Mouse (Mus musculus) forebrain, embryonic 11.5 days (tissue): ENCODE measurements around the gene Sync. TPM values are rescaled to one million over a fixed set of nuclear protein-coding genes. Genes with fewer than 3 reads are reported as not detected.

Source experiments
- ATAC-seq: fragments of 200-750 bp; cut with Nextera tagmentation; replicated peaks from 2 replicates; pipeline ENCODE4 v1.8.0; 2017; ENCODE audit warnings: moderate TSS enrichment; ENCODE audit not compliant: low FRiP score
- DNase-seq: peaks from one replicate; pipeline ENCODE4 v3.0.0-alpha.2; 2017; ENCODE audit warnings: low spot score
- H3K27ac ChIP-seq: fragments of 300-500 bp; sonication (generic); 2 replicates; pipeline ENCODE4 v1.5.1; 2014; ENCODE audit warnings: low read depth, low read length
- H3K27me3 ChIP-seq: fragments of 300-500 bp; sonication (generic); 2 replicates; pipeline ENCODE4 v1.6.1; 2014; ENCODE audit warnings: mild to moderate bottlenecking, low read length, mixed read lengths; ENCODE audit not compliant: control insufficient read depth, insufficient read depth
- H3K36me3 ChIP-seq: fragments of 300-500 bp; sonication (generic); 2 replicates; pipeline ENCODE4 v1.6.1; 2014; ENCODE audit warnings: mild to moderate bottlenecking, low read length, moderate library complexity, mixed read lengths; ENCODE audit not compliant: control insufficient read depth, insufficient read depth
- H3K4me1 ChIP-seq: fragments of 300-500 bp; sonication (generic); replicated peaks from 2 replicates; pipeline ENCODE4 v1.6.1; 2014; ENCODE audit warnings: low read length, mixed read lengths; ENCODE audit not compliant: control insufficient read depth, insufficient read depth
- H3K4me2 ChIP-seq: fragments of 300-500 bp; sonication (generic); 2 replicates; pipeline ENCODE4 v1.6.1; 2014; ENCODE audit warnings: low read depth, mild to moderate bottlenecking, low read length, moderate library complexity, mixed read lengths; ENCODE audit not compliant: severe bottlenecking
- H3K4me3 ChIP-seq: fragments of 300-500 bp; sonication (generic); 2 replicates; pipeline ENCODE4 v1.5.1; 2014; ENCODE audit warnings: low read depth, low read length
- H3K9ac ChIP-seq: fragments of 300-500 bp; sonication (generic); 2 replicates; pipeline ENCODE4 v1.6.1; 2014; ENCODE audit warnings: low read length
- H3K9me3 ChIP-seq: fragments of 300-500 bp; sonication (generic); 2 replicates; pipeline ENCODE4 v1.6.1; 2016; ENCODE audit warnings: low read length, mixed read lengths; ENCODE audit not compliant: control insufficient read depth
- WGBS: fragments of 180-500 bp; shearing (Covaris S2); extraction: QIAGEN DNeasy Blood & Tissue Kit; methylation state at CpG from one replicate; pipeline ENCODE4 v1.1.7; 2014; 5-methylcytosine and 5-hydroxymethylcytosine counted together
- polyA plus RNA-seq: library from polyadenylated mRNA; unstranded; fragments of >200 nt; fragmentation: Nextera tagmentation; extraction: Ambion mirVana; gene quantifications from 2 replicates; pipeline ENCODE4 v1.2.1, GENCODE M21; 2014

Sync gene
- polyA plus RNA-seq, 1 experiment from 2014 or later: 0.57 TPM

DNA sequence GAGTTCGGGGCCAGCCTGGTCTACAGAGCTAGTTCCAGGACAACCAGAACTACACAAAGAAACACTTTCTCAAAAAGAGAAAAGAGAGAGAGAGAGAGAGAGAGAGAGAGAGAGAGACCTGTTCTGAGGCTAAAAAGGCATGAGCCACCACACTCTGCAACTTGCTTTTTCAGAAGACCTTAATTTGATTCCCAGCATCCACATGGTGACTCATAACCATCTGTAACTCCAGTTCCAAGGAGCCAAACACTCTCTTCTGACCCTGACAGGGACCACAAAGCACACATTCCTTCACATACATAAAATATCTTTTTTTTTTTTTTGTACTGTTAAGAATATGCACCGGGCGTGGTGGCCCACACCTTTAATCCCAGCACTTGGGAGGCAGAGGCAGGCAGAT is 32.8 kb upstream of the Sync start:
- WGBS: 91% methylated on average over 3 of the region's 3 CpGs
- peaks cover 20% of the 10 kb centered on the region for H3K4me1 ChIP-seq

DNA sequence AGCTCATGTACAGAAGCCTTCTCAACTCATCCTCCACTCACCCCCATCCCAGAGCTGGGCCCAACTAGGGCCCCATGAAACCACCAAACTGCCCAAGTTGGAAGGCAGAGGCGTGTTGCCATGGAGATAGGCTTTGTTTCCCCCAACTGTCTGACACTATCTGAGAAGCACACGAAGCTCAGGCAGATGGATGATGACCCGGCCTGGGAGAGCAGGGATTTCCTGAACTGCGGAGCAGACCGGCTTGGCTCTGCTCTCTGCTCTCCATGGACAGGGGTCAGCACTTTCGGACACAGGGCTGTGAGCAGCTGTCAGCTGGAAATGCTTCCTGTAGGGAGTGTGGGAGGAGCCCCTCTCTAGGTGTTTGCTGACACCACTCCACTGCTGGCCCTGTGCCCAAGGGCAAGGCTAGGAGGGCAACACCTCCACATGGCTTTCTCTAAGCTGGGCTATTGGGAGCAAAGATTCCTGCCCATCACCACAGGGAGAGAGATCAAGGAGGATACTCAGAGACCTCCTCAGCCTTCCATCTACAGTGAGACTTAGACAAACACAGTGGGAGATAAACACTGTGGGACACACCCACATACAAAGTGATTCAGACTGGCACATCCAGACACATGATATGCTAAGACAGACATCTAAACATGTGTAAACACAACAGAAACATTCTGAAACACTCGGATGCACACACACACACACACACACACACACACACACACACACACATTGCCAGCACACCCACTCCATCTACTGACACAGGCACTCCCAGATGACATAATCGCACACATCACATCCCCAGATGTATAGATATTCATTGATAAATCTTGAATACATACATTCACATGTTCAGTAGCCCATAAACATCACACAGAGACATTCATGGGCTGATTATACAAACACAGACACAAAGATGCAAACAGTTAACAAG is 30.7 kb upstream of the Sync start:
- H3K4me2 ChIP-seq: no peak overlapping the region
- peaks cover 10% of the 10 kb centered on the region; the same call in 1 of the 2 replicates for H3K4me1 ChIP-seq
- DNase-seq: no peak
- no peak overlapping the region for H3K9ac ChIP-seq
- no peaks in the 10 kb centered on the region for H3K27me3 ChIP-seq
- ATAC-seq: 0 out of 2 replicates have a peak, but pooled peaks have one; percentile 27
- H3K36me3 ChIP-seq: no peaks in the 10 kb centered on the region
- H3K9me3 ChIP-seq: no peaks in the 10 kb centered on the region
- H3K4me3 ChIP-seq: no peak overlapping the region
- 32% methylated on average over 8 of the region's 8 CpGs for WGBS
- no peak overlapping the region for H3K27ac ChIP-seq

More for the DNA sequence above, 32.8 kb upstream of the Sync start:
- Histone ChIP-seq H3K4me3 (no peak overlapping the region), H3K9ac (no peak overlapping the region), H3K27me3 (peaks cover 2% of the 10 kb centered on the region), H3K9me3 (no peaks in the 10 kb centered on the region), H3K36me3 (no peaks in the 10 kb centered on the region), H3K27ac (no peak overlapping the region), H3K4me2 (no peak overlapping the region)
- no peak for ATAC-seq
- no peak for DNase-seq

DNA sequence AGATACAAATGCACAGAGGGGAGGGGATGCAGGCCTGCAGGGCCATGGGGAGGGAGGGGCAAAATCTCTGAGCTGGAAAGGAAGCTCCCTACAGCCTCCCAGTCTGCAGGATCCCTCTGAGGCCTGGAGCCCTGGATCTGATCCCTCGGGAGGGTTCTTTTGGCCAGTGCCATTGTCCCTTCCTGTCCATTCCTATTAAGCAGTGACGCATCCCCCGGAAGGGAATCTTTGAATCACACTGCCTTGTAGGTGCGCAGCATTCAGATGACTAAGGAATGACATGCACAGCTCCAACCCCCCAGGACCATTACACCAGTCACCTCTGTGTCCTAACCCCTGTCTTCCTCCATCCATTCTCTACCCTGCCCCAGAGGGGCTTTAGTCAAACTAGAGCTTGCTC is 28.3 kb upstream of the Sync start:
- H3K36me3 ChIP-seq: no peaks in the 10 kb centered on the region
- no peaks in the 10 kb centered on the region for H3K9me3 ChIP-seq
- no peak overlapping the region for H3K4me2 ChIP-seq
- DNase-seq: no peak
- no peak overlapping the region for H3K9ac ChIP-seq
- H3K27ac ChIP-seq: no peak overlapping the region
- peaks cover 8% of the 10 kb centered on the region; the same call in 1 of the 2 replicates for H3K4me1 ChIP-seq
- H3K27me3 ChIP-seq: no peaks in the 10 kb centered on the region
- WGBS: 58% methylated on average over 4 of the region's 4 CpGs
- ATAC-seq: no peak
- H3K4me3 ChIP-seq: no peak overlapping the region

DNA sequence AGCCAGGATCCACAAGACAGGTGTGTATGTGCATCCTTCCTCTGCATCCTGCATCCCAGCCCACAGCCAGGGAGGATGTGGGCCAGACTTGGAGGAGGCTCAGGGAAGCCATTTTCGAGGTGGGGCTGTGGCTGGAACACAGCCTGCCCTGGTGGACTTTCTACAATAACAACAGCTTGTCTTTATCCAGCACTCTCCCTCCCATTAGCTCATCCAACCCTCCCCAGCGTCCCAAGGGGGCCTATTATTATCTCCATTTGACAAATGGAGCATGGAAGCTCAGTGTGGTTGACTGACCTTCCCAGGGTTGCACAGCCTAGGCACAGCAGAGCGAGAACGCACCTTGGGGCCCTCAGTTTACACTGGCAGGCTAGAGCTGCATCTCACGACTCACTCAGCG is 26.7 kb upstream of the Sync start:
- ATAC-seq: no peak
- H3K9me3 ChIP-seq: no peaks in the 10 kb centered on the region
- peaks cover 8% of the 10 kb centered on the region; the same call in 1 of the 2 replicates for H3K4me1 ChIP-seq
- no peaks in the 10 kb centered on the region for H3K36me3 ChIP-seq
- no peak overlapping the region for H3K4me2 ChIP-seq
- H3K9ac ChIP-seq: no peak overlapping the region
- no peak overlapping the region for H3K4me3 ChIP-seq
- DNase-seq: no peak
- no peaks in the 10 kb centered on the region for H3K27me3 ChIP-seq
- WGBS: 13% methylated on average over 6 of the region's 6 CpGs
- no peak overlapping the region for H3K27ac ChIP-seq

DNA sequence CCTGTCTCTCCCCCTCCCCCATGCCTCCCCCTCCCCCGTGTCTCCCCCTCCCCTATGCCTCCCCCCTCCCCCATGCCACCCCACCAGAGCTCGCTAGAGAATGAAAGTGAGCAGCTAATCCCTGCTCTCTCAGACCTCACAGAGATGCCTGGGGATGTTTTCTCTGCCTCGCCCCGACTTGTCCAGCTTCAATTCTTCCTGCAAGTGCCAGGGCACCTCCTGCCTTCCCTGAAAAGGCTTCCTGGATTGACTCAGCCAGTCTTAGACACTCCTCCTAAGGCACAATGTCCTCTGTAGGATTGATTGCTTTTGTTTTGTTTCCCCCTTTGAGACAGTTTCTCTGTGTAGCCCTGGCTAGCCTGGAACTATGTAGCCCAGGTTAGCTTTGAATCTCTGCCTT is 26.2 kb upstream of the Sync start, which contains the start of gene C77080:
TSS of gene C77080 (minus strand) at position 209 of the 400 bp plus-strand sequence.
- H3K4me1 ChIP-seq: peaks cover 8% of the 10 kb centered on the region; the same call in 1 of the 2 replicates
- H3K27ac ChIP-seq: no peak within 1 kb of the TSS
- ATAC-seq (no peak), DNase-seq (no peak)
- no peaks in the 10 kb centered on the region for H3K9me3 ChIP-seq
- no peak within 1 kb of the TSS for H3K4me3 ChIP-seq
- no peak within 1 kb of the TSS for H3K4me2 ChIP-seq
- no peak within 1 kb of the TSS for H3K9ac ChIP-seq
- no peaks in the 10 kb centered on the region for H3K36me3 ChIP-seq
- H3K27me3 ChIP-seq: no peaks in the 10 kb centered on the region
- WGBS: 0% methylated on average over 3 of the region's 4 CpGs

DNA sequence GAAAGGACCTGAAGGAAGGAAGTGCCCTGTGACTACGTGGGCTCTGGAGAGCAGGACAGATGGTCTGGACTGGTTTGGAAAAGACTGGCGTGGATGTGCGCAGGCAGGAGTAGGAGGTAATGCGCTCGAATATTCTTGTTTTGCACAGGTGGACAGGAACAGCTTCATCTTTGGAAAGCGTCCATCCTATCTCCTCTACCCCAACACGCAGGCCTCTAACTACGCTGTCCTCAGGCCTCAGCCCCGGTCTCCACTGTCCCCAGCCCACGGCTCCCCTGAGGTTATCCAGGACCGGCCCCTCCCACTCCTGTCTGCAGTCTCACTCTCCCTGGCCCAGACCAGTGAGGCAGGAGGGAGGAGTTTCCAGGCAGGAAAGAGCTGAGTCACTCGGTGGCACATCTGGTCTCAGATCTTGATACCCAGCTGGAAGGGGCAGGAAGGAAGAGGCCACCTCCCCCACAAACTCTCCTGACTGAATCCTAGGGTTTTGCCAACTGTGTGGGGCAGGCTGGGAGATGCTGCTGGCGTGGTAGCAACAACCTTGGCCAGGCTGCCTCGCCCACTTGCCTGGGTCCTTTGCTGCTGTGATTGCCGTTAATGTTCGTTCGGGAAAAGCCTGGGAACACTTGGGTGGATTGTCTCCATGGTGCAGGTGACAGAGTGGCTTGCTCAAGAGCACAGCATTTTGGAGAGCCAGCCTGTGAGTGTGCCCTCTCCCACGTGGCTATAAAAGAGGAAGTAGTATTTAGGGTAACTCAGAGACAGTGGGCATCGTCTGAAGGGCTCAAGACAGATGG is 24.0 kb upstream of the Sync start:
- H3K27me3 ChIP-seq: no peaks in the 10 kb centered on the region
- H3K4me1 ChIP-seq: peaks cover 5% of the 10 kb centered on the region; the same call in 1 of the 2 replicates
- no peaks in the 10 kb centered on the region for H3K9me3 ChIP-seq
- DNase-seq (no peak), ATAC-seq (no peak)
- H3K36me3 ChIP-seq: no peaks in the 10 kb centered on the region
- H3K9ac ChIP-seq: no peak overlapping the region
- no peak overlapping the region for H3K4me2 ChIP-seq
- H3K27ac ChIP-seq: no peak overlapping the region
- WGBS: 44% methylated on average over 19 of the region's 19 CpGs
- H3K4me3 ChIP-seq: no peak overlapping the region

DNA sequence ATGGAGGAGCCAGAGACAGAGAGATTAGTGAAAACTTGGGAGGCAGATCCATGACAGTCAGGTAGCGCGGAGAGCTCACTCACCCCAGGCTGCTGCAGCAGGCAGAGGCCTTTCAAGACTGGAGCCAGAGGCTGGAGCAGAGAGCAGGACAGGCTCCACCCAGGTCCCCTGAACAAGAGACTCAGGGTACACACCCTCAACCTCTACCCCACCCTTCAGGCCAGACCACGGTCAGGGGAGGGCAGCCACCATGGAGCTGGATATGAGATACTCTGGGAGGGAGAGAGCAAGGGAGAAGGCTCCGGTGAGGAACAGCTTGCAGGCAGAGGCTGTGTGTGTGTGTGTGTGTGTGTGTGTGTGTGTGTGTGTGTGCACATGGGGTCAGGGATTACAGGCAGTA is 21.2 kb upstream of the Sync start:
- H3K9ac ChIP-seq: no peak overlapping the region
- 92% methylated on average over 4 of the region's 4 CpGs for WGBS
- no peaks in the 10 kb centered on the region for H3K27me3 ChIP-seq
- no peaks in the 10 kb centered on the region for H3K36me3 ChIP-seq
- DNase-seq: no peak
- no peak for ATAC-seq
- no peaks in the 10 kb centered on the region for H3K9me3 ChIP-seq
- H3K4me2 ChIP-seq: no peak overlapping the region
- no peak overlapping the region for H3K4me3 ChIP-seq
- no peak overlapping the region for H3K27ac ChIP-seq
- H3K4me1 ChIP-seq: no peaks in the 10 kb centered on the region

DNA sequence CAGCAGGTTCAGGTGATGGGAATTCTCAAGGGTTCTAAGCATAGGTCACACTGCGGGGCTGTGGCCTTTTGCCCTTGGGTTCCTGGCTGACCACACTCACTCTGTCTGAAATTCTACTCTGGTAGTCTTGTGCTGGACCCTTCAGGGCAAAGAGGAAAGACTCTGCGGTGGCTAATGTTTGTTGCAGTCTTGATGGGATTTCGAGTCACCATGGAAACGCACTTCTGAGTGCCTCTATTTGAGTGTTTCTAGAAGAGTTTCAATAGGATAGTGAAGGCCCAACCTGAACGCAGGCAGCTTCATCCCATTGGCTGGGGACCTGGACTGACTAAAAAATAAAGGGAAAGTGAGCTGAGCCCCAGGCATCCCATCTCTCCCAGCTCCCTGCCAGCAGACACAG is 20.6 kb upstream of the Sync start:
- Histone ChIP-seq H3K27me3 (no peaks in the 10 kb centered on the region), H3K36me3 (no peaks in the 10 kb centered on the region), H3K4me2 (no peak overlapping the region), H3K4me1 (no peaks in the 10 kb centered on the region), H3K4me3 (no peak overlapping the region), H3K9ac (no peak overlapping the region), H3K27ac (no peak overlapping the region), H3K9me3 (no peaks in the 10 kb centered on the region)
- whole genome bisulfite sequencing: 73% methylated on average over 5 of the region's 5 CpGs
- DNase-seq (no peak), ATAC-seq (no peak)
